Mouse (Mus musculus): ENCODE measurements around the gene Slc6a3. TPM values are rescaled to one million over a fixed set of nuclear protein-coding genes. Genes with fewer than 3 reads are reported as not detected.

Gene Slc6a3
- polyA plus RNA-seq, 1 experiment from 2014 or later: not detected

- no peak overlapping the region for H3K9ac ChIP-seq (ENCODE audit: low read length)
- no peak overlapping the region for H3K4me3 ChIP-seq (ENCODE audit: low read depth, low read length)
- ATAC-seq (ENCODE audit: low FRiP score, low TSS enrichment) (no peak), DNase-seq (ENCODE audit: low spot score) (no peak)
- H3K27ac ChIP-seq (replicated peaks): no peak overlapping the region
- H3K9me3 ChIP-seq (ENCODE audit: control insufficient read depth, low read length): no peaks in the 10 kb centered on the region
- TF ChIP-seq EP300 (optimal IDR thresholded peaks at IDR 0.05): no peak
- no peak for TF ChIP-seq CTCF (IDR thresholded peaks at IDR 0.05; ENCODE audit: low read depth)
- WGBS: 44% methylated on average over 2 of the region's 2 CpGs
- H3K4me2 ChIP-seq (replicated peaks; ENCODE audit: low read depth): no peak overlapping the region
- H3K36me3 ChIP-seq (ENCODE audit: control insufficient read depth, insufficient read depth, low read length): no peaks in the 10 kb centered on the region
- no peaks in the 10 kb centered on the region for H3K27me3 ChIP-seq (ENCODE audit: control insufficient read depth, insufficient read depth, low read length)
- H3K4me1 ChIP-seq (replicated peaks; ENCODE audit: control insufficient read depth, insufficient read depth): no peaks in the 10 kb centered on the region
Measured at GRCm38 (mm10) chr13:73592546-73592945, 56.0 kb downstream of the Slc6a3 start.

- Histone ChIP-seq H3K27ac (replicated peaks) (no peak overlapping the region), H3K9me3 (ENCODE audit: control insufficient read depth, low read length) (no peaks in the 10 kb centered on the region), H3K4me3 (ENCODE audit: low read depth, low read length) (no peak overlapping the region), H3K9ac (ENCODE audit: low read length) (no peak overlapping the region), H3K27me3 (ENCODE audit: control insufficient read depth, insufficient read depth, low read length) (no peaks in the 10 kb centered on the region), H3K4me1 (replicated peaks; ENCODE audit: control insufficient read depth, insufficient read depth) (no peaks in the 10 kb centered on the region), H3K4me2 (replicated peaks; ENCODE audit: low read depth) (no peak overlapping the region), H3K36me3 (ENCODE audit: control insufficient read depth, insufficient read depth, low read length) (no peaks in the 10 kb centered on the region)
- DNase-seq (ENCODE audit: low spot score) (no peak), ATAC-seq (ENCODE audit: low FRiP score, low TSS enrichment) (no peak)
- TF ChIP-seq EP300 (optimal IDR thresholded peaks at IDR 0.05) (no peak), CTCF (IDR thresholded peaks at IDR 0.05; ENCODE audit: low read depth) (no peak)
- WGBS: 68% methylated on average over 4 of the region's 4 CpGs
Measured at GRCm38 (mm10) chr13:73596276-73596675, 59.7 kb downstream of the Slc6a3 start.

- WGBS: 74% methylated on average over 4 of the region's 4 CpGs
- no peaks in the 10 kb centered on the region for H3K9me3 ChIP-seq (ENCODE audit: control insufficient read depth, low read length)
- no peak for TF ChIP-seq CTCF (IDR thresholded peaks at IDR 0.05; ENCODE audit: low read depth)
- TF ChIP-seq EP300 (optimal IDR thresholded peaks at IDR 0.05): no peak
- no peak overlapping the region for H3K9ac ChIP-seq (ENCODE audit: low read length)
- no peak for DNase-seq (ENCODE audit: low spot score)
- no peak overlapping the region for H3K4me2 ChIP-seq (replicated peaks; ENCODE audit: low read depth)
- H3K27me3 ChIP-seq (ENCODE audit: control insufficient read depth, insufficient read depth, low read length): no peaks in the 10 kb centered on the region
- H3K27ac ChIP-seq (replicated peaks): no peak overlapping the region
- no peak for ATAC-seq (ENCODE audit: low FRiP score, low TSS enrichment)
- H3K4me3 ChIP-seq (ENCODE audit: low read depth, low read length): no peak overlapping the region
- no peaks in the 10 kb centered on the region for H3K36me3 ChIP-seq (ENCODE audit: control insufficient read depth, insufficient read depth, low read length)
- H3K4me1 ChIP-seq (replicated peaks; ENCODE audit: control insufficient read depth, insufficient read depth): peaks cover 4% of the 10 kb centered on the region; the same call in 1 of the 2 replicates
Measured at GRCm38 (mm10) chr13:73600217-73600616, 63.7 kb downstream of the Slc6a3 start.

- no peaks in the 10 kb centered on the region for H3K27me3 ChIP-seq (ENCODE audit: control insufficient read depth, insufficient read depth, low read length)
- peaks cover 4% of the 10 kb centered on the region; the same call in 1 of the 2 replicates for H3K4me1 ChIP-seq (replicated peaks; ENCODE audit: control insufficient read depth, insufficient read depth)
- 49% methylated on average over 4 of the region's 4 CpGs for WGBS
- peak overlapping the region; percentile 95 for H3K4me2 ChIP-seq (replicated peaks; ENCODE audit: low read depth)
- H3K27ac ChIP-seq (replicated peaks): no peak overlapping the region
- no peak for DNase-seq (ENCODE audit: low spot score)
- no peaks in the 10 kb centered on the region for H3K9me3 ChIP-seq (ENCODE audit: control insufficient read depth, low read length)
- ATAC-seq (ENCODE audit: low FRiP score, low TSS enrichment): no peak
- TF ChIP-seq CTCF (IDR thresholded peaks at IDR 0.05; ENCODE audit: low read depth) (no peak), EP300 (optimal IDR thresholded peaks at IDR 0.05) (no peak)
- H3K9ac ChIP-seq (ENCODE audit: low read length): peak overlapping the region; percentile 79
- peak overlapping the region; percentile 73 for H3K4me3 ChIP-seq (ENCODE audit: low read depth, low read length)
- H3K36me3 ChIP-seq (ENCODE audit: control insufficient read depth, insufficient read depth, low read length): peaks cover 7% of the 10 kb centered on the region
Measured at GRCm38 (mm10) chr13:73603046-73603445, 66.5 kb downstream of the Slc6a3 start.

GRCm38 (mm10) chr13:73603522-73604155 lies 67.1 kb downstream of the Slc6a3 start, which contains the start of gene Clptm1l:
TSS of gene Clptm1l (plus strand) at chr13:73604006.
- Histone ChIP-seq H3K4me1 (replicated peaks; ENCODE audit: control insufficient read depth, insufficient read depth) (peaks cover 4% of the 10 kb centered on the region; the same call in 1 of the 2 replicates), H3K36me3 (ENCODE audit: control insufficient read depth, insufficient read depth, low read length) (peaks cover 10% of the 10 kb centered on the region), H3K4me3 (ENCODE audit: low read depth, low read length) (peak within 1 kb of the TSS; percentile 73), H3K4me2 (replicated peaks; ENCODE audit: low read depth) (peak within 1 kb of the TSS; percentile 95), H3K27me3 (ENCODE audit: control insufficient read depth, insufficient read depth, low read length) (no peaks in the 10 kb centered on the region), H3K9ac (ENCODE audit: low read length) (peak within 1 kb of the TSS; percentile 79), H3K27ac (replicated peaks) (peak within 1 kb of the TSS; percentile 73), H3K9me3 (ENCODE audit: control insufficient read depth, low read length) (no peaks in the 10 kb centered on the region)
- ATAC-seq (ENCODE audit: low FRiP score, low TSS enrichment): peak; percentile 98
- WGBS: under 1% methylated on average over 50 of the region's 53 CpGs
- TF ChIP-seq CTCF (IDR thresholded peaks at IDR 0.05; ENCODE audit: low read depth): no peak
- TF ChIP-seq EP300 (optimal IDR thresholded peaks at IDR 0.05): no peak
- DNase-seq (ENCODE audit: low spot score): peak; percentile 99
